8 mouse cellular contexts compared by ENCODE assay signal in genomic region chr1:153331796-153332443, GRCm38 (mm10). TPM values are rescaled to one million over a fixed set of nuclear protein-coding genes. Genes with fewer than 3 reads are reported as not detected.
DNase-seq lines count a peak whose midpoint lies in the region; ATAC-seq and TF ChIP-seq lines count a peak whose summit lies in the region.

No protein-coding gene starts in this region.

- peak; percentile 66 for DNase-seq in adrenal gland, postnatal 10 days
- no peak for DNase-seq in adrenal gland, adult 2 months
- DNase-seq in forebrain, embryonic 11.5 days (ENCODE audit: low spot score): peak; percentile 81
- peak; percentile 22 to 28 for DNase-seq in layer of hippocampus, postnatal 25 days (ENCODE audit: extremely low spot score in 1 of 2, low spot score in 1 of 2)
- DNase-seq in skeletal muscle tissue, adult 2 months (ENCODE audit: low read depth, low spot score): peak; percentile 50

- no peak overlapping the region; the same call in 1 of the 2 replicates for H3K27ac ChIP-seq in bone marrow, adult 2 months (ENCODE audit: control insufficient read depth, insufficient read depth, low read depth, low read length, poor library complexity)
- peak overlapping the region; percentile 79 for H3K27ac ChIP-seq in forebrain, embryonic 11.5 days (ENCODE audit: low read depth, low read length)

- TF ChIP-seq CTCF in bone marrow, adult 2 months (IDR thresholded peaks at IDR 0.05; ENCODE audit: control insufficient read depth, insufficient read depth, low read length): peak; percentile 50

- peak overlapping the region; percentile 91 for H3K9ac ChIP-seq in forebrain, embryonic 11.5 days (ENCODE audit: low read length)

- 0 out of 2 replicates have a peak, but pooled peaks cover 1% of the 10 kb centered on the region for H3K4me1 ChIP-seq in bone marrow, adult 2 months (ENCODE audit: control insufficient read depth, insufficient read depth, low read length)
- H3K4me1 ChIP-seq in forebrain, embryonic 11.5 days (replicated peaks; ENCODE audit: control insufficient read depth, insufficient read depth, low read length): peaks cover 2% of the 10 kb centered on the region; the same call in 1 of the 2 replicates
- H3K4me1 ChIP-seq in megakaryocyte, embryonic 14.5 days: peaks cover 31% of the 10 kb centered on the region

- no peaks in the 10 kb centered on the region for H3K36me3 ChIP-seq in forebrain, embryonic 11.5 days (ENCODE audit: control insufficient read depth, insufficient read depth, low read length)
- H3K36me3 ChIP-seq in megakaryocyte, embryonic 14.5 days (replicated peaks; ENCODE audit: low read length): peaks cover 3% of the 10 kb centered on the region

- peak overlapping the region; percentile 96 for H3K4me2 ChIP-seq in forebrain, embryonic 11.5 days (ENCODE audit: low read depth, low read length, severe bottlenecking)

- no peaks in the 10 kb centered on the region for H3K27me3 ChIP-seq in forebrain, embryonic 11.5 days (ENCODE audit: control insufficient read depth, insufficient read depth, low read length)
- peaks cover 4% of the 10 kb centered on the region for H3K27me3 ChIP-seq in megakaryocyte, embryonic 14.5 days (replicated peaks)

- peak; percentile 31; the same call in 1 of the 2 replicates for TF ChIP-seq POLR2A in bone marrow, adult 2 months (IDR thresholded peaks at IDR 0.05; ENCODE audit: borderline replicate concordance, control insufficient read depth, low read depth, low read length)

- WGBS in bone marrow, adult 2 months: under 1% methylated on average over 42 of the region's 42 CpGs
- WGBS in forebrain, embryonic 11.5 days: under 1% methylated on average over 42 of the region's 42 CpGs

- peak overlapping the region; percentile 72 for H3K4me3 ChIP-seq in bone marrow, adult 2 months (replicated peaks; ENCODE audit: control insufficient read depth, low read depth, low read length)
- peak overlapping the region; percentile 93 for H3K4me3 ChIP-seq in forebrain, embryonic 11.5 days (ENCODE audit: low read depth, low read length)
- H3K4me3 ChIP-seq in megakaryocyte, embryonic 14.5 days (replicated peaks): peak overlapping the region; percentile 96

- no peaks in the 10 kb centered on the region for H3K9me3 ChIP-seq in forebrain, embryonic 11.5 days (ENCODE audit: control insufficient read depth, low read length)
- H3K9me3 ChIP-seq in megakaryocyte, embryonic 14.5 days: no peaks in the 10 kb centered on the region

- ATAC-seq in forebrain, embryonic 11.5 days (replicated peaks; ENCODE audit: low FRiP score): peak; percentile 57
- peak; percentile 60 to 61 for ATAC-seq in hematopoietic stem cell, adult 5-6 weeks (replicated peaks in 1 of 2; ENCODE audit: insufficient read depth in 1 of 2, low FRiP score in 2 of 2, low TSS enrichment in 1 of 2, low read depth in 1 of 2, poor library complexity in 2 of 2, severe bottlenecking in 2 of 2)

RNA-seq across cellular contexts. Expression of gene Lamc1, which starts 0.7 kb away (rescaled TPM):
- total RNA-seq in adrenal gland, postnatal 10 days (2021): 100 to 1,000 TPM; 163 to 189 TPM
- total RNA-seq in adrenal gland, adult 2 months (2021): 10 to 100 TPM; 61.1 to 76.0 TPM
- polyA plus RNA-seq in adrenal gland, adult 2 months (2012; rRNA removed): 48.4 and 54.8 TPM in 2 replicates
- polyA plus RNA-seq in bone marrow, adult 2 months (2011; ENCODE audit: insufficient read depth, insufficient read length, low replicate concordance, missing spikeins): 3.7 and 10.6 TPM in 2 replicates
- 31.4 and 31.5 TPM in 2 replicates for polyA plus RNA-seq in forebrain, embryonic 11.5 days (2014; fragmentation: Nextera tagmentation; extraction: Ambion mirVana)
- 5.3 and 5.5 TPM in 2 replicates for total RNA-seq in hematopoietic stem cell, adult 5-6 weeks (2017)
- total RNA-seq in layer of hippocampus, postnatal 25 days (2021): 10 to 100 TPM; 30.8 to 31.8 TPM
- 0.89 and 4.1 TPM in 2 replicates for polyA plus RNA-seq in megakaryocyte, embryonic 14.5 days (2012; ENCODE audit: insufficient read depth, low replicate concordance)
